Mouse (Mus musculus) heart, adult 2 months (tissue): ENCODE measurements around the gene Slc2a8.

Experiments used
- CTCF ChIP-seq: fragments of 200-600 bp; IDR thresholded peaks from 2 replicates; pipeline ENCODE4 v1.8.1; 2022; ENCODE audit warnings: antibody characterized with exemption, mild to moderate bottlenecking, moderate library complexity
- EP300 ChIP-seq: fragments of 200-500 bp; IDR thresholded peaks from 2 replicates; pipeline ENCODE4 v1.6.1; 2011; ENCODE audit warnings: low read depth, low read length, control low read depth; ENCODE audit not compliant: insufficient read depth
- POLR2A ChIP-seq: fragments of 200-500 bp; IDR thresholded peaks from 2 replicates; pipeline ENCODE4 v1.6.1; 2011; ENCODE audit warnings: mild to moderate bottlenecking, low read depth, low read length, control low read depth; ENCODE audit not compliant: insufficient read depth

GRCm38 (mm10) chr2:33024564-33024963 is 42.7 kb upstream of the Slc2a8 start:
- TF ChIP-seq CTCF (peak; percentile 59), EP300 (no peak), POLR2A (no peak)
